Mouse (Mus musculus): ENCODE results near the gene Cmpk1.
"Not testable (repeated sequence)": the region's sequence is repeated elsewhere in the genome, so short reads cannot be mapped to it uniquely, and the experiment has no call there.

Cmpk1 gene

DNA sequence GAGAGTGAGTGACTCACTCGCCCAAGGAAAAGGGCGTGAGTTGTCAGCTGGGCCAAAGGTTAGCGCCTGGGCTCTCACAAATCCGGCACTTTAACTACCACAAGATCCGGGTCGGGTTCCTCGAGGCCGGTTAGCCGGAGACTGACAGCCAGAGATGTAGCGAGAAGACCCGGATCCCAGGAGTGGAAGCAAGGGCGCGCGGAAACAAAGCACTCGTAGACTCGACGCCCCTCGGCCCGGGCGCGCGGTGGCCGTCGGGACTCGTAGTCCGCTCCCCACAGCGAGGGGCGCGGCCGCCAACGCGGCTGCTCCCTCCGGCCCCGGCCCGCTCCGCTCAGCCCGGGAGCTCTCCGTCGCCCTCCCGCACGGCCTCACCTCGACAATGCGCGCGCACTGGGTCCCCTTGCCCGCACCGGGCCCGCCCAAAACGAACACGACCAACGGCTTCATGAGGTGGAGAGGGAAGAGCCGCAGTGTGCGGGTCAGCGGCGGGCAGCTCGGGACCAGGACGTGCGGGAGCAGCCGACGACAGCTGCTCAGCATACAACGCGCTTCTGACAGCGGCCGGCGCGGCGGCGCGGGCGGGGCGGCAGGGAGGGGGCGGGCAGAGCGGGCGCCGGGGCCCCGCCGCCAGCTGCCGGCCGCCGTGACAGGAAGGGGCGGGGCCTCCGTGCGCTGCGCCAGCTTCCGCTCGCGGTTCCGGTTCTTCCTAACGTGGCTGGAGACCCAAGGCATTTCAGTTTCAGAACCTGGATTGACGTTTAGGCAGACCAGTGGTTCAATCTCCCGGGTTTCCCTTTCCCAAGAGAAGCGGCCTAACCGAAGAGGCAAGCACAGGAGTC is at the start of gene Cmpk1:
Cmpk1 (minus strand) TSS at position 651 of the 842 bp plus-strand sequence.
- peak; percentile 92 for ATAC-seq (ENCODE audit: low TSS enrichment)

DNA sequence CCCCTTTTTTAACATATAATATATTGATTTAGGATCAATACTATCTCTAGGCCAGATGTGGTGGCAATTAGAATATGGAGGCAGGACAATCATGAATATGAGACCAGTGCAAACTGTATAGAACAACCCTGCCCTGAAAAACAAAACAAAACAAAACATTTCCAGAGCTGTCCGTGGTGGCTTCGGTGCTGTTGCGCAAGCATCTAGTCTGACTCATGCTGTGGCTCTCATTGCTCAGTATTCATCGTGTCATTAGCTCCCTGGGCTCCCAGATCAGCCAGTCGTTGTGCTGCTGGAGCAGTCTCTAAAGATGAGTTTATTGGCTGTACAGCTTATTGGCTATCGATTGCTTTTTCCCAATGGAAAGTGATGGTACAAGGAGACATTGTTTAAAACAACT is 48.0 kb upstream of the Cmpk1 start:
- ATAC-seq (ENCODE audit: low TSS enrichment): no peak

DNA sequence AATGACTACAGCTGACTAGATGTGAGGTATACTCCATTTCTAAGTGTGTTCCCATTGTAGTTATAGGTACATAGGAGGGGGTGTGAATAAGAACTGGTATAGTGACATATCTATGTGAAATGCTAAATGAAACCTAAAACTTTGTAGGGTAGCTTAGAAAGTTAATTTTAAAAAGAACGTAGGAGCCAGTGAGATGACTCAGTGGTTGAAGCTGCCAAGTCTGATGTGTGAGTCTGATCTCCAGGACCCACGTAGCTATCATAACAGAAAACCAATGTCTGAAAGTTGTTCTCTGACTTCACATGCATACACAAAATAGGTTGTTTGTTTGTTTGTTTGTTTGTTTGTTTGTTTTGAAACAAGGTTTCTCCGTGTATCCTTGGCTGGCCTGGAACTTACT is 33.0 kb upstream of the Cmpk1 start:
- peak; percentile 91 for ATAC-seq (ENCODE audit: low TSS enrichment)

- no peak for ATAC-seq (ENCODE audit: low TSS enrichment)
Observed at GRCm38 (mm10) chr4:115014276-115014675, 27.2 kb upstream of the Cmpk1 start.

DNA sequence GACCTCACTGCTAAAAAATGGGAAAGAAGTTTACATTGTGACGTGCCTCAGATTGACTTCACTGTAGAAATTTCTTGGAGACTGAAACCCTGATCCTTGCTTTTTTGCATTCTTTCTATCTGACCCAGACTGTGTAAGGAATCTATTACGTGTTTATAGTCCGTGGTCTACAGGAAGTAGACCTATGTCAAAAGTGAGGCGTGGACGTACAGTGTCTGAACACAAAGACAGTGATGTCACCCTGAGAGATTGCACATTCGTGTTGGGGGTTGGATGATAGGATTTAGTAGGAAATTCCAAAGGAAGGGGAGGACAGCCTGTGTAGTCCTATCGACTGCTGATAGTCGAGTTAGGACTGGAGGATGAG is 13.4 kb upstream of the Cmpk1 start:
- no peak for ATAC-seq (ENCODE audit: low TSS enrichment)

DNA sequence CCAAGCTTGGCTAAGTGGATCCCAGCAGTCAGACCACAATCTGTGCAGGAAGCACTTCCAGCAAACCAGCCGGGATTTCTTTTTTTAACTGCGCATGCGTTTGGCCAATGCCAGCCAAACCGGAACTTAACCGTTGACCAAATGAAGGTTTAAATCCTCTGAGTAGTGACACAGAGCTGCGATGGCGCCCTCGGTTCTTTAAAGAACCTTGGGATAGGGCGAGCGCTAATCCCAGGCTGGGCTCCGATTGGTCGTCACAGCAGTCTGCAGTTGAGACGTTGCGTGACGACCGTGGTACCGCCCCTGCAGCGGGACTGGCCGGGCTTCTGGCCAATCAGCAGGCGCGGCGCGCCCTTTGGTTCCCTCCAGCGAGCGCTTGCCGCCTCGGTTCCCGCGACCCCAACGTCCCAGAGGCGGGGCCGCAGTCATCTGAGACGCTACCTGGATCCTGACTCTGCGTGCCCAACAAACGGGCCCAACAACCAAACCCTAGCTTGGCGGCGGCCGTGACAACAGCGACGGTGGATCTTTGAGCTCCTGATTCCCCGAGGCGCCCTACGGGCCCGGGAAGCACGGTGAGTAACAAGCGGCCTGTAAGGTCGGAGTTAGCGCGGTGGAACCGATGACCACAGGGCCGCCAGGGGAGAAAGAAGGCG is 12.9 kb upstream of the Cmpk1 start, which contains the start of gene Stil:
Stil (plus strand) TSS at position 387 of the 656 bp plus-strand sequence.
- ATAC-seq (ENCODE audit: low TSS enrichment): peak; percentile 100

DNA sequence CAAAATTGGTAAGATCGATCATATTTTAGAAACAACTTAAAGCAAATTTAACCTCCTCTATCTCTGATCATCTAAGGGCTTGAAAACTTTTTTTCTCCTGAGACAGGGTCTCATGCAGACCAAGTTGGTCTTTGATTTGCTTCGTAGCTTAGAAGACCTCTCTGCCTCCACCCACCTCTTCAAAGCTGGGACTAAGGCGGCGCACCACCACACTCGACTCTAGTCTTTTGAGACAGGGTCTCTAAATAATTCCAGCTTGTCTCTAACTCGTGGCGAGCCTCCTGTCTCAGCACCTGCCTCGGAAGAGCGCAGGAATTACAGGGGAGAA is 12.4 kb upstream of the Cmpk1 start:
- no peak for ATAC-seq (ENCODE audit: low TSS enrichment)

- ATAC-seq (ENCODE audit: low TSS enrichment): no peak
Observed at GRCm38 (mm10) chr4:114997051-114997450, 10.0 kb upstream of the Cmpk1 start.

GRCm38 (mm10) chr4:114994218-114994617 is 7.2 kb upstream of the Cmpk1 start:
- ATAC-seq (ENCODE audit: low TSS enrichment): no peak

DNA sequence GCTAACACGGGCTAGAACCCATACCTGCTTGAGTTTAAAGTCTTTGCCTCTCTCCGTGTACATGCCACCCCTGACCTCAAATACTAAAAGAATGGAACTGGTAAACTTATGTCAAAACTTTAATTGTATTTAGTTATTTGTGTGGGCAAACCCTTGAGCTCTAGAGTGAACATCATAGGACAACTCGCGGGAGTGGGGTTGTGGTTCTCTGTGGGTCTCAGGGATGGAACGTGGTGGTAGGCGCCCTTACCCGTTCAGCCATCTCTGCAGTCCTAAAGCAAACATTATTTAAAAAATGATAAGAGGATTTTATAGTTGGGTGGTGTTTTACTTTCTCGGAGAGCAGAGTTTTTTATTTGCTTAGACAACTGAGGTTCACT is 840 bp downstream of the Cmpk1 start:
- peak; percentile 12; the same call in 1 of the 2 replicates for ATAC-seq (ENCODE audit: low TSS enrichment)

DNA sequence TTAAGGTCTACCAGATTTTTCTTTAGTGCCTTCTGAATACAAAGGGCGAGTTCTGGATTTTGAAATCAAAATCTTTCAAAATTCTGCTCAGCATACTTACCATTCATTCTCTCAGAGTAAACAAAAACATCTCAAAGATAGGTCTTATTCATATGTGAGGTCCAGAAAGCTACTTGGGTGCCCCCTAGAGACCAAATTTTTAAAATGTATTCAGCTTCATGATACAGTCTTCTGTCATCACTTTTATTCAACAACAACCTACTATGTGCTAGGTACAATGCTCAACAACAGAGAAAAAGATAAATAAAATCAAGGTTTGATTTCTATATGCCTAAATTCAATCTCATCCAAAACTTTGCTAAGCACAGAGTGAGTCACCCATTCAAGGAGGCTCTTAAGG is 4.0 kb downstream of the Cmpk1 start:
- no peak for ATAC-seq (ENCODE audit: low TSS enrichment)

GRCm38 (mm10) chr4:114982619-114983018 is 4.4 kb downstream of the Cmpk1 start:
- ATAC-seq (ENCODE audit: low TSS enrichment): no peak

GRCm38 (mm10) chr4:114973229-114973740 is 13.8 kb downstream of the Cmpk1 start:
- no peak for ATAC-seq (ENCODE audit: low TSS enrichment)

- ATAC-seq (ENCODE audit: low TSS enrichment): no peak
Observed at GRCm38 (mm10) chr4:114970736-114971135, 16.3 kb downstream of the Cmpk1 start.

- not testable (repeated sequence) for ATAC-seq (ENCODE audit: low TSS enrichment)
Observed at GRCm38 (mm10) chr4:114960881-114961280, 26.2 kb downstream of the Cmpk1 start.

DNA sequence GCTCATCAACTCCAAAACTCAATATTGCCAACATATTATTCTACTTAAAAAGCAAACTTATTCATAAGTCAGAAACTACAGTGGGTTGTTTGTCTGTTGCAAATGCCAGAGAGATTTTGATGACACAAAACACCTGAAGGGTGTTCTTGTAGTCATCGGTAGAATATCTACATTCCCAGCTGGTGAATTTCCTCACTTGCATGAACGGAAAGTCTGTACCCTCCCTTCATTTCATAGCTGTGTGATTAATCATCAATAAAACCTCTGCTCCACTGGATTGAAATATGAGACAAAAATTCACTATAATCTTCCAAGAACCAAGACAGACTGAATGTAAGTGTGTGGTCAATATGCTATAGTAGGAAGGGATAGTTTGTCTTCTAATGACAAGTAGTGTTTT is 27.5 kb downstream of the Cmpk1 start:
- no peak for ATAC-seq (ENCODE audit: low TSS enrichment)

DNA sequence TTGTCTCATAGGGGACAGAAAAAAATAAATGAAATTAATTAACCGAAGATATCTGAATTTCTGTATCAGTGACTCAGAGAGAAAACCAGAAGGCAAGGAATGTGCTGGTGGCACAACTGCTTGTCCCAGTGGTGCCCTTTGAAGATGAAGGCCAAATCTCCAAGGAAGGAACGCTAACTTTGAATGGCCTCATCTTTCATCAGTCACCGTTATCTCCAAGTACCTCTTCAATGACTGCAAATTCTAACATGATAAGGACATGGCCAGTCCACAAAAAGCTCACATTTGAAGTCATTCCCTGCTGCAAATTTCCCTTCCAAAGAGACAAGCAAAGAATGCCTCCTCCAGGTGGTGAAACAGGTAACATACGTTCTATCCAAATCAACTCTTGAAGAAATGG is 28.3 kb downstream of the Cmpk1 start:
- no peak for ATAC-seq (ENCODE audit: low TSS enrichment)

- ATAC-seq (ENCODE audit: low TSS enrichment): peak; percentile 47
Observed at GRCm38 (mm10) chr4:114958231-114958630, 28.8 kb downstream of the Cmpk1 start.

- no peak for ATAC-seq (ENCODE audit: low TSS enrichment)
Observed at GRCm38 (mm10) chr4:114957403-114957802, 29.6 kb downstream of the Cmpk1 start.

- ATAC-seq (ENCODE audit: low TSS enrichment): no peak
Observed at GRCm38 (mm10) chr4:114953172-114953571, 33.9 kb downstream of the Cmpk1 start.

DNA sequence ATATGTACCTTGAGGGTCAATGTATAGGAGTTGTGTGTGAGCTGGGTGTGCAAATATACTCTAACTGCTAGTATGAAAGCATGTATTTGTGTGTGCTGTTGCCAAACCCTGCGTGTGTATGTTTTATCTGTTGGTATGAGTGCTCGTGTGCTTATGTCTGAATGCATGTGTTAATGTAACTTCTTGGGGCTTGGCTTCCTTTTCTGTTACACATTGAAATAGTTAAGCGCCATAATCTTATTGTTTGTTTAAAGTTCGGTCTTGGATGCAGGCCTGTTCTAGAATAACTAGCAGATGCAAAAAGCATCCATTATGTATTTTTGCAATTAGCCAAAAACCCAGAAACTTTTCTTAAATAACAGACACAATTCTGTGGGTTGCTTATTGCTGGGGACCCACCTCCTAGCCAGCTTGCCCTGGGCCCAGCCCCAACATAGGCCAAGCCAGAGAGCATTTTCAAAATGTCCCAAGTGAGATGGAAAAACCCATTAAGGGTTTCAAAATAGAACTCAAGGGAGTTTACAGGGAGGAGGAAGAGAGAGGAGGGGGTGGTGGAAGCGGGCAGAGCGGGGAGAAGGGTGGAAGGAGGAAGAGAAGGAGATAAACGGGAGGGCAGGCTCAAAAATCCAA is 39.1 kb downstream of the Cmpk1 start:
- no peak for ATAC-seq (ENCODE audit: low TSS enrichment)

DNA sequence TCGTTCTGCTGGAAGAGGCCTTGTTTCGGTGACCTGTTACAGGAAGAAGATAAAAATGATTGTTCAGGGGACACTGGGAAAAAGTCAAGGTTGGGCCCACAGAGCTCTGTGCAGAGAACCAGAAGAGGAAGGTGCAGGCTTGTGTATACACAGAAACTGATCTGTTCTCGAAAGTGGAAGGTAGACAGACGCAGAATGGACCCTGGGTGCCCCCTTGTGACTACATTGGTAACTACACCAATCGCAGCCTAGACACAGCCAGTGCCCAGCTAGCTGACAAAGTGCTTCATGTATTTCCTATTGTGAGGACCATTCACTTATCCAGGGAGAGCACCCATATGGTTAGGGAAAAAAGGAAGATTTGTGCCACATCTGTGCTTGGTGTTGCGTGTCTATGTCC is 39.6 kb downstream of the Cmpk1 start:
- ATAC-seq (ENCODE audit: low TSS enrichment): peak; percentile 97

GRCm38 (mm10) chr4:114946416-114946815 is 40.6 kb downstream of the Cmpk1 start:
- ATAC-seq (ENCODE audit: low TSS enrichment): no peak

Measured in frontal cortex, adult (tissue).